Mouse (Mus musculus) megakaryocyte, embryonic 14.5 days (primary cell): ENCODE results near the gene Mrps18c. TPM values are rescaled to one million over a fixed set of nuclear protein-coding genes. Genes with fewer than 3 reads are reported as not detected.
A peak's percentile ranks its signal among the peaks of the same experiment; 100 is the strongest.

Experiments
- H3K27me3 ChIP-seq: replicated peaks from 2 replicates; pipeline ENCODE3; 2012; ENCODE audit warnings: inconsistent platforms
- H3K36me3 ChIP-seq: replicated peaks from 2 replicates; pipeline ENCODE3; 2012; ENCODE audit warnings: low read length, inconsistent platforms, mixed read lengths
- H3K4me1 ChIP-seq: 2 replicates; pipeline ENCODE4 v1.6.1; 2012; ENCODE audit warnings: inconsistent platforms
- H3K4me3 ChIP-seq: replicated peaks from 2 replicates; pipeline ENCODE3; 2012; ENCODE audit warnings: moderate library complexity, mild to moderate bottlenecking, inconsistent platforms
- H3K9me3 ChIP-seq: 2 replicates; pipeline ENCODE4 v1.6.1; 2012; ENCODE audit warnings: inconsistent platforms
- FLI1 ChIP-seq: IDR thresholded peaks from 2 replicates; pipeline ENCODE4 v1.6.1; 2012; ENCODE audit warnings: low read length, inconsistent platforms, mixed read lengths
- GATA1 ChIP-seq: IDR thresholded peaks from 3 replicates; pipeline ENCODE4 v1.6.1; 2012; ENCODE audit warnings: mixed read lengths, low read length, inconsistent platforms, borderline replicate concordance
- polyA plus RNA-seq: library from polyadenylated mRNA; stranded (reverse); fragments of >175 nt; gene quantifications from 2 replicates; pipeline ENCODE4 v1.2.3, GENCODE M21; 2012; ENCODE audit warnings: low replicate concordance; ENCODE audit not compliant: insufficient read depth

Mrps18c gene
- polyA plus RNA-seq, 1 experiment = 6.1 TPM

GRCm38 (mm10) chr5:100776900-100777299, 21.5 kb upstream of the Mrps18c start:
- TF ChIP-seq FLI1 (no peak), GATA1 (no peak)
- no peak overlapping the region for H3K4me3 ChIP-seq
- peaks cover 83% of the 10 kb centered on the region for H3K36me3 ChIP-seq
- no peaks in the 10 kb centered on the region for H3K9me3 ChIP-seq
- no peaks in the 10 kb centered on the region for H3K27me3 ChIP-seq
- H3K4me1 ChIP-seq = peaks cover 7% of the 10 kb centered on the region; the same call in 1 of the 2 replicates

DNA sequence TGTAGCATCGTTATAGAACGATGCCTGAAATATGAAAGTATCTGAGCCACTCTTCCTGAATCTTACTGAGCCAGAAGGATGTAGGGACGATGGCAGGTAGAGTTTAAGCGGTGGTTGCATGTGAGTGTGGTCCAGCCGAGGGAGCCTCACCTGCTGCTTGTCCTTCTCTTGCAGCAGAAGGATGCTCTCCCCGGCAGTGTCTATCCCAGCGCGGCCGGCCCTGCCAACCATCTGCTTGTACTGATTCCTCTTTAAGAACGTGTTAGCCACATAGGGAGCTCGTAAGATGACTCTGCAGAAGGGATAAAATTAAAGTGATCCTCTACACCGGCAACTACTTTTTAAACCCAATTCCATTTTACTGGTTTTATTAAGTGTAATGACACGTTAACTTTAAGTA, 19.4 kb upstream of the Mrps18c start:
- no peaks in the 10 kb centered on the region for H3K27me3 ChIP-seq
- peaks cover 7% of the 10 kb centered on the region; the same call in 1 of the 2 replicates for H3K4me1 ChIP-seq
- no peak overlapping the region for H3K4me3 ChIP-seq
- peaks cover 82% of the 10 kb centered on the region for H3K36me3 ChIP-seq
- no peak for TF ChIP-seq GATA1
- no peak for TF ChIP-seq FLI1
- no peaks in the 10 kb centered on the region for H3K9me3 ChIP-seq

- Histone ChIP-seq H3K36me3 (peaks cover 89% of the 10 kb centered on the region), H3K4me1 (peaks cover 4% of the 10 kb centered on the region), H3K4me3 (no peak overlapping the region), H3K27me3 (no peaks in the 10 kb centered on the region), H3K9me3 (no peaks in the 10 kb centered on the region)
- TF ChIP-seq FLI1 (no peak), GATA1 (no peak)
Measured at GRCm38 (mm10) chr5:100787527-100787926, 10.9 kb upstream of the Mrps18c start.

DNA sequence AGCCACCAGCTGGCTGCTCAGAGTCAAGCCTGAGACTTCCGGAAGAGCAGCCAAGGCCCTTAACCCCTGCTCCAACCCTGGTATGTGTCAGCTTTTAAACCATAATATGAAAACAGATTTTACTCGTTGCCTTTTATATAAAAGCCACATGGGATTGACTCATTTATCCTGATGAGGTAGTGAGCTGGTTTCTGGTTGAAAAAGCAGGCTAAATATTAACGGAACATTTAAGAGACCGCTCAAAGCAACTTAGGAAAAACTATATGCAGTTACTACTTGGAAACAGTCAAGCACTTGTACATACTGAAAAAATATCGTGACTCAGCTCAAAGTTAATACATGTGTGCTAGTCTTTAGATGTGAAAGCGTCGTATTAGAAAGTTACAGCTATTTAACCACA, 6.2 kb upstream of the Mrps18c start:
- no peak overlapping the region for H3K4me3 ChIP-seq
- H3K4me1 ChIP-seq = peaks cover 14% of the 10 kb centered on the region
- H3K36me3 ChIP-seq = peaks cover 83% of the 10 kb centered on the region
- no peaks in the 10 kb centered on the region for H3K9me3 ChIP-seq
- TF ChIP-seq FLI1 = no peak
- no peak for TF ChIP-seq GATA1
- H3K27me3 ChIP-seq = no peaks in the 10 kb centered on the region

- H3K9me3 ChIP-seq = no peaks in the 10 kb centered on the region
- no peak overlapping the region for H3K4me3 ChIP-seq
- TF ChIP-seq GATA1 = no peak
- TF ChIP-seq FLI1 = no peak
- peaks cover 65% of the 10 kb centered on the region for H3K36me3 ChIP-seq
- H3K4me1 ChIP-seq = peaks cover 25% of the 10 kb centered on the region
- H3K27me3 ChIP-seq = no peaks in the 10 kb centered on the region
Measured at GRCm38 (mm10) chr5:100794084-100794483, 4.3 kb upstream of the Mrps18c start.

DNA sequence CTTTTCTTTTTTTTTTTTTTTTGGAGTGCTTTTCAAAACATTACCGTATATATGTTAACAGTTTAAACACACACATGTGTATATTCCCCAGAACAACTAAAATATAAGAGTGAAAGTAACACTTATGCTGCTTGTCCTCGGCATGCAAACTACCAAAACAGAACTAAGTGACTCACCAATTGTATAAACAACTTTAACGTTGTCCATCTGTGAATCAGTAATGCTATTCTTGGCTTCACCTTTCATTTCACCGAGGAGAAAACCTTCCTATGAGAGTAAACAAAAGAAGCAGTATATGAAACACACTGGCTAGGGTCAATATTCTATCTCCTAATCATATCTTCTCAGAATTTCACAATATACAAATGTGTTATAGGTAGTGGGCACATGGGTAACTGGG, 19.9 kb downstream of the Mrps18c start:
- Histone ChIP-seq H3K36me3 (peaks cover 48% of the 10 kb centered on the region), H3K4me1 (peaks cover 29% of the 10 kb centered on the region), H3K9me3 (no peaks in the 10 kb centered on the region), H3K27me3 (no peaks in the 10 kb centered on the region), H3K4me3 (no peak overlapping the region)
- no peak for TF ChIP-seq FLI1
- no peak for TF ChIP-seq GATA1

DNA sequence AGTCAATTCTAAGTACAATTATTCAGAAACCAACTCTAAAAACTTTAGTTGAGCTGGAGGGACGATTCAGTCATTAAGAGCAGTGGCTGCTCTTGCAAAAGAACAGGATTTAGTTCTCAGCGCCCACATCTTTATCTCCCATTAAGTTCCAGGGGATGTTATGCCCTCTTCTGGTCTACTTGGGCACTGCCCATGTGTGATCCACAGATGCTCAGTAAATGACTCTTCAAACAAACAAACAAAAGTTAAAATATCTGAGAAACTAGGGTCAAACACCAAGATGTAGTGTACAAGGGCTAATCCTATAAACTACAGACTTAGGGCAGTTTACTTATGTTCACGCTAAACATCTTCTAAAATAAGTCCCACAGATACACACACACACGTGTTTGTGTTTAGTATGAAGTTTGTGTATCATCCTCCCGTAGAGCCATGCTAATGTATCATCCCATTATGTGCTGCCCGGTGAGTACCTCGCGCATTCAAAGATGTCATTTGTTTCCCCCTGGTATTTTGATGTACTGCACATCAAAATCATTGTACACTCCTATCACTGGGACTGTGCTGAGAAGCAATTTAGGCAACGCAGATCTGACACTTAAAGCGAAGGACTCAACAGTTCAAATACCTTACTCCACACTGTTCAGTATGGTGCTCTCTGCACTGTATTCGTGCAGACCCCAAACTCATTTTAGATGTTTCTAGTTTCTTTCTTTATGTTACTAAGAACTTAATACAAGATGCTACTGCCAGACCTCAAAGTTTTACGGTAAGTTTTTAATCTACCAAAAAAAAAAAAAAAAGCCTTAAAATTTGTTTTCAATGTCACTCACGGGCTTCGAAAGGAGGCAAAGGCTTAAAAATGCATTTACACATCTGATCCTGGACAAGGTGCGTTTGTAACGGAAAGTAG, 21.4 kb downstream of the Mrps18c start:
- TF ChIP-seq FLI1 (no peak), GATA1 (no peak)
- Histone ChIP-seq H3K36me3 (peaks cover 34% of the 10 kb centered on the region), H3K4me3 (peak overlapping the region; percentile 98), H3K9me3 (no peaks in the 10 kb centered on the region), H3K4me1 (peaks cover 33% of the 10 kb centered on the region), H3K27me3 (peaks cover 2% of the 10 kb centered on the region)

DNA sequence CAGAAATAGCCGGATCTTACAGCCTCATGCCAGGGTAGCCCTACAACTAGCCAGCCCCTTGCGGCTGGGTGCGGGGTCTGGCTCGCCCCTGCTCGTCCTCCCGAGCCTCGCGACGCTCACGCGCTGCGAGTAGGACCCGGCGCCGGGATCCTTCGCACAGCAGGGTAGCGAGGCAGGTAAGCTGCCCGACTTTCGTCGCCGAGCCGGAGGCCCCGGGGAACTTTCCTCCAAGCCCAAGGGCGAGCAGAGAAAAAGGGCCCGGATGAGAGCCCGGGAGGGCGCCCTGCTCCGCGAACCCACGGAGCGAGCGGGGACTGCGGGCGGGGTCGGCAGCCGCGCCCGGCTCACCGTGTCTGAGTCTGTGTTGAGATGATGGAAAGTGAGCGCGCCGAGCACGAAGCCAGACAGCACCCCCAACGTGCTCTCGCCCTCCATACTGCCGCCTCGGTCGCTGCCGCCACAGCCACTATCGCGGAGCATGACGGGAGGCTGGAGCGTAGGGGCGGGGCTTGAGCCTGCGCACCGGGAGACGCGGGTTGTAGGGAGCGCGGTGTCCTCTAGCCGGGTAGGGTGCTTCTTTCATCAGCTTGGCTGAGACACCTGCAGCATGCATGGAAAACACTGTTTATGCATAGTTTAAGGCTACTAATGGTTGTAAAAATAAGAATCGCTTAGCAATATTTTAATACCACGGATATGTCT, 22.2 kb downstream of the Mrps18c start, which contains the start of gene Abraxas1:
Gene Abraxas1, minus strand, starts transcription at position 483 of the 702 bp plus-strand sequence.
- Histone ChIP-seq H3K27me3 (peaks cover 2% of the 10 kb centered on the region), H3K4me3 (peak within 1 kb of the TSS; percentile 98), H3K4me1 (peaks cover 33% of the 10 kb centered on the region), H3K36me3 (peaks cover 28% of the 10 kb centered on the region), H3K9me3 (no peaks in the 10 kb centered on the region)
- TF ChIP-seq GATA1 (no peak), FLI1 (no peak)

- peaks cover 20% of the 10 kb centered on the region for H3K36me3 ChIP-seq
- H3K9me3 ChIP-seq = no peaks in the 10 kb centered on the region
- peaks cover 2% of the 10 kb centered on the region for H3K27me3 ChIP-seq
- peak overlapping the region; percentile 98 for H3K4me3 ChIP-seq
- TF ChIP-seq GATA1 (no peak), FLI1 (no peak)
- H3K4me1 ChIP-seq = peaks cover 33% of the 10 kb centered on the region
Measured at GRCm38 (mm10) chr5:100821375-100821774, 22.9 kb downstream of the Mrps18c start.

GRCm38 (mm10) chr5:100822826-100823225, 24.4 kb downstream of the Mrps18c start:
- Histone ChIP-seq H3K36me3 (peaks cover 6% of the 10 kb centered on the region), H3K4me3 (peak overlapping the region; percentile 6), H3K27me3 (peaks cover 2% of the 10 kb centered on the region), H3K9me3 (no peaks in the 10 kb centered on the region), H3K4me1 (peaks cover 33% of the 10 kb centered on the region)
- no peak for TF ChIP-seq GATA1
- TF ChIP-seq FLI1 = no peak
